Mouse (Mus musculus): ENCODE data around the gene Ndufa6. TPM values are rescaled to one million over a fixed set of nuclear protein-coding genes. Genes with fewer than 3 reads are reported as not detected.
"Not testable (repeated sequence)": the region's sequence is repeated elsewhere in the genome, so short reads cannot be mapped to it uniquely, and the experiment has no call there.

Gene Ndufa6
- 90.5 and 185 TPM in 2 replicates for total RNA-seq (2017)

- peak; percentile 98 to 99 for ATAC-seq (replicated peaks in 1 of 2; ENCODE audit: insufficient read depth in 1 of 2, low FRiP score in 2 of 2, low TSS enrichment in 1 of 2, low read depth in 1 of 2, poor library complexity in 2 of 2, severe bottlenecking in 2 of 2)
These were observed at the start of gene Ndufa6 for GRCm38 (mm10) chr15:82354126-82354945. Ndufa6 (minus strand) TSS chr15:82354322.

- ATAC-seq (replicated peaks in 1 of 2; ENCODE audit: insufficient read depth in 1 of 2, low FRiP score in 2 of 2, low TSS enrichment in 1 of 2, low read depth in 1 of 2, poor library complexity in 2 of 2, severe bottlenecking in 2 of 2): no peak
These were observed 49.5 kb upstream of the Ndufa6 start for GRCm38 (mm10) chr15:82403606-82404005.

GRCm38 (mm10) chr15:82402741-82403140, 48.6 kb upstream of the Ndufa6 start:
- no peak for ATAC-seq (replicated peaks in 1 of 2; ENCODE audit: insufficient read depth in 1 of 2, low FRiP score in 2 of 2, low TSS enrichment in 1 of 2, low read depth in 1 of 2, poor library complexity in 2 of 2, severe bottlenecking in 2 of 2)

- ATAC-seq (replicated peaks in 1 of 2; ENCODE audit: insufficient read depth in 1 of 2, low FRiP score in 2 of 2, low TSS enrichment in 1 of 2, low read depth in 1 of 2, poor library complexity in 2 of 2, severe bottlenecking in 2 of 2): no peak
These were observed 48.0 kb upstream of the Ndufa6 start for GRCm38 (mm10) chr15:82402106-82402505.

GRCm38 (mm10) chr15:82401516-82401915, 47.4 kb upstream of the Ndufa6 start:
- no peak for ATAC-seq (replicated peaks in 1 of 2; ENCODE audit: insufficient read depth in 1 of 2, low FRiP score in 2 of 2, low TSS enrichment in 1 of 2, low read depth in 1 of 2, poor library complexity in 2 of 2, severe bottlenecking in 2 of 2)

- ATAC-seq (replicated peaks in 1 of 2; ENCODE audit: insufficient read depth in 1 of 2, low FRiP score in 2 of 2, low TSS enrichment in 1 of 2, low read depth in 1 of 2, poor library complexity in 2 of 2, severe bottlenecking in 2 of 2): not testable (repeated sequence)
These were observed 41.8 kb upstream of the Ndufa6 start for GRCm38 (mm10) chr15:82395955-82396354.

- ATAC-seq (replicated peaks in 1 of 2; ENCODE audit: insufficient read depth in 1 of 2, low FRiP score in 2 of 2, low TSS enrichment in 1 of 2, low read depth in 1 of 2, poor library complexity in 2 of 2, severe bottlenecking in 2 of 2): not testable (repeated sequence)
These were observed 39.8 kb upstream of the Ndufa6 start, which contains the start of gene Cyp2d11 for GRCm38 (mm10) chr15:82393922-82394321. Cyp2d11 (minus strand) TSS chr15:82394022.

- not testable (repeated sequence) for ATAC-seq (replicated peaks in 1 of 2; ENCODE audit: insufficient read depth in 1 of 2, low FRiP score in 2 of 2, low TSS enrichment in 1 of 2, low read depth in 1 of 2, poor library complexity in 2 of 2, severe bottlenecking in 2 of 2)
These were observed 35.8 kb upstream of the Ndufa6 start for GRCm38 (mm10) chr15:82389916-82390315.

- ATAC-seq (replicated peaks in 1 of 2; ENCODE audit: insufficient read depth in 1 of 2, low FRiP score in 2 of 2, low TSS enrichment in 1 of 2, low read depth in 1 of 2, poor library complexity in 2 of 2, severe bottlenecking in 2 of 2): no peak
These were observed 31.6 kb upstream of the Ndufa6 start for GRCm38 (mm10) chr15:82385729-82386128.

- ATAC-seq (replicated peaks in 1 of 2; ENCODE audit: insufficient read depth in 1 of 2, low FRiP score in 2 of 2, low TSS enrichment in 1 of 2, low read depth in 1 of 2, poor library complexity in 2 of 2, severe bottlenecking in 2 of 2): no peak
These were observed 28.3 kb upstream of the Ndufa6 start for GRCm38 (mm10) chr15:82382441-82382840.

- no peak for ATAC-seq (replicated peaks in 1 of 2; ENCODE audit: insufficient read depth in 1 of 2, low FRiP score in 2 of 2, low TSS enrichment in 1 of 2, low read depth in 1 of 2, poor library complexity in 2 of 2, severe bottlenecking in 2 of 2)
These were observed 26.6 kb upstream of the Ndufa6 start for GRCm38 (mm10) chr15:82380714-82381062.

GRCm38 (mm10) chr15:82379871-82380713, 26.0 kb upstream of the Ndufa6 start, which contains the start of gene Cyp2d22:
Cyp2d22 (minus strand) TSS chr15:82380260.
- peak; percentile 51 to 61 for ATAC-seq (replicated peaks in 1 of 2; ENCODE audit: insufficient read depth in 1 of 2, low FRiP score in 2 of 2, low TSS enrichment in 1 of 2, low read depth in 1 of 2, poor library complexity in 2 of 2, severe bottlenecking in 2 of 2)

- peak in 1 of 2 experiments; percentile 29; a peak in 1 of 4 replicates for ATAC-seq (replicated peaks in 1 of 2; ENCODE audit: insufficient read depth in 1 of 2, low FRiP score in 2 of 2, low TSS enrichment in 1 of 2, low read depth in 1 of 2, poor library complexity in 2 of 2, severe bottlenecking in 2 of 2)
These were observed 25.4 kb upstream of the Ndufa6 start for GRCm38 (mm10) chr15:82379511-82379870.

GRCm38 (mm10) chr15:82378261-82379180, 24.4 kb upstream of the Ndufa6 start:
- ATAC-seq (replicated peaks in 1 of 2; ENCODE audit: insufficient read depth in 1 of 2, low FRiP score in 2 of 2, low TSS enrichment in 1 of 2, low read depth in 1 of 2, poor library complexity in 2 of 2, severe bottlenecking in 2 of 2): no peak

GRCm38 (mm10) chr15:82377701-82378100, 23.6 kb upstream of the Ndufa6 start:
- ATAC-seq (replicated peaks in 1 of 2; ENCODE audit: insufficient read depth in 1 of 2, low FRiP score in 2 of 2, low TSS enrichment in 1 of 2, low read depth in 1 of 2, poor library complexity in 2 of 2, severe bottlenecking in 2 of 2): no peak

- no peak for ATAC-seq (replicated peaks in 1 of 2; ENCODE audit: insufficient read depth in 1 of 2, low FRiP score in 2 of 2, low TSS enrichment in 1 of 2, low read depth in 1 of 2, poor library complexity in 2 of 2, severe bottlenecking in 2 of 2)
These were observed 22.4 kb upstream of the Ndufa6 start for GRCm38 (mm10) chr15:82376393-82377138.

- ATAC-seq (replicated peaks in 1 of 2; ENCODE audit: insufficient read depth in 1 of 2, low FRiP score in 2 of 2, low TSS enrichment in 1 of 2, low read depth in 1 of 2, poor library complexity in 2 of 2, severe bottlenecking in 2 of 2): no peak
These were observed 21.7 kb upstream of the Ndufa6 start for GRCm38 (mm10) chr15:82375855-82376254.
